Mouse (Mus musculus) gastrocnemius, postnatal 25 days (tissue): Measurements from ENCODE around the gene Ptch1. TPM values are rescaled to one million over a fixed set of nuclear protein-coding genes. Genes with fewer than 3 reads are reported as not detected.

Experiments
- DNase-seq: peaks from one replicate; pipeline ENCODE4 v3.0.0; 2022
- total RNA-seq, 2 experiments: library from RNA; stranded (reverse); gene quantifications; 1 replicate in 1 of 2; 2 replicates in 1 of 2; pipeline ENCODE4 v1.2.3; 2021

Ptch1 gene
- total RNA-seq, 2 experiments from 2014 or later, result 9.9 to 11.2 TPM

- DNase-seq, result no peak
Measured at GRCm38 (mm10) chr13:63534981-63535380, 38.4 kb downstream of the Ptch1 start.

GRCm38 (mm10) chr13:63530857-63531256 is 42.5 kb downstream of the Ptch1 start:
- DNase-seq, result no peak

- DNase-seq, result no peak
Measured at GRCm38 (mm10) chr13:63530371-63530764, 43.0 kb downstream of the Ptch1 start.

- DNase-seq, result no peak
Measured at GRCm38 (mm10) chr13:63529602-63530370, 43.6 kb downstream of the Ptch1 start.

- no peak for DNase-seq
Measured at GRCm38 (mm10) chr13:63528852-63529251, 44.5 kb downstream of the Ptch1 start.

- peak; percentile 25 for DNase-seq
Measured at GRCm38 (mm10) chr13:63528164-63528675, 45.2 kb downstream of the Ptch1 start.

- DNase-seq, result no peak
Measured at GRCm38 (mm10) chr13:63525571-63526197, 47.7 kb downstream of the Ptch1 start.

- no peak for DNase-seq
Measured at GRCm38 (mm10) chr13:63524608-63525570, 48.5 kb downstream of the Ptch1 start.

DNA sequence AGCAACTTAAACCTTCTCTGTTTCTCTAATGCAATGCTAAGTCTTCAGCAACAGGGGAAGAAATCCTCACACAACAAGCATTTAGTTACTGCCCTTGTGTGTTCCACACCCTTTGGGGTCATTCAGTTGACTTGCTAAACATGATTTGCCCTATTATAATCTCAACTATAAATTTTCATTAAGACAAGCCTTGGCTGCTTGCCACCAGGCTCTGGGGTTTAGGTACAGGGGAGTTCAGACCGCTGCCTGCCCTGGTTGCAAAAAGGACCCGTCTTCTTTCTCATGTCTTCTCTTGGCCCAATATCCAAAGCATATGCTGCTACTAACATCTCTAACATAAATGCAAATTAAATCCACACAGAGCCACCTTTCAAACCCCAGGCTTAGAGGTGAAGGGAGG is 49.3 kb downstream of the Ptch1 start:
- DNase-seq, result no peak

DNA sequence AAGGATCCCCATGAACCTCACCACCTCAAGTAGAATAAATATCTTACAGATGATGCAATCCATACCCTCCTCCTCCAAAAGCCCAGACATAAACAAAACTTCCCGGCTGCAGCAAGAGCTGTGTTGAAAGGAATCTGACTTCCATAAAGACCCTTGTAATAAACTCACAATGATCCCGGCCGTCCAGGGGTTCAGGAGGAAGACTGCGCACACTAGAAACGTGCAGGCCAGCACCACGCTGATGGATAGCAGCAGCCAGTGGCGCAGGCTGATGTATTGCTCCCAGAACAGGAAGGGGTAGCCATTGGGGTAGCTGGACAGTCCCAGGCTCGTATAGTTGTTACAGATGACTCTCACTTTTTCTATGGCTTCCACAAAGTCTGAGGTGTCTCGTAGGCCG is 50.6 kb downstream of the Ptch1 start:
- DNase-seq, result no peak

DNA sequence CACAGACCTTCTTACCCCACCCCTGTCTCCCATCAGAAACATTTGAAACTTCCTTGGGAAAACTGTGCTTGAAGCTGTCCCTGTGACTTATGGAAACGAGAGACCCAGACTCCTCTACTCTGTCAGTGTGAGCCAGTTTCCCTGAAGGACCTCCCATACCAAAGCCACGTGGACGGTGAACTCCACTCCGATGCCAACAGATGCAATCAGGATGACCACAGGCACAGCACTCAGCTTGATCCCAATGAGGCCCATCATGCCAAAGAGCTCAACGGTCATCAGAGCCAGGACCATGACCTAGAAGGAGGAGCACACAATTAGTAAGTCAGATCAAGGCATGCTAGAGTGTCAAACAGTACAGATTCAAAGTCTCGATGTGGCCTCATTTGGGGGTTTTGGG is 53.3 kb downstream of the Ptch1 start:
- no peak for DNase-seq

DNA sequence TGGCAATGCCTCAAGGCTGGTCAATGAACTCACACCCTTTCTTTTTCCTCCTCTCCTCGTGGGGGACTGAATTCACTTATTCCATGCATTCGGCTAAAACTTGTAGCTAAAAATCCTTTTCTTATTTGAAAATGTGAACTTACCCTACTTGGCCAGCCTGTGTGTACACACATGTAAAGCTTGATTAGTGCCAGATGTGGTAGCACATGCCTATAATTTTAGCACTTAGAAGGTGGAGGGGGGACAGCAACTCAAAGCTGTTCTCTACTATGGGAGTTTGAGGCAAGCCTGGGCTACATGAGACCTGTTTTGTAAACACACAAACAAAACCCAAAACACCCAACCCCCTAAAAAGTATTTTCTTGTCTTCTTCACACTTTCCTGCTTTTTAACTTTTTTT is 56.9 kb downstream of the Ptch1 start:
- DNase-seq, result no peak

- DNase-seq, result no peak
Measured at GRCm38 (mm10) chr13:63515542-63515941, 57.9 kb downstream of the Ptch1 start.

GRCm38 (mm10) chr13:63514931-63515360 is 58.5 kb downstream of the Ptch1 start:
- DNase-seq, result no peak

DNA sequence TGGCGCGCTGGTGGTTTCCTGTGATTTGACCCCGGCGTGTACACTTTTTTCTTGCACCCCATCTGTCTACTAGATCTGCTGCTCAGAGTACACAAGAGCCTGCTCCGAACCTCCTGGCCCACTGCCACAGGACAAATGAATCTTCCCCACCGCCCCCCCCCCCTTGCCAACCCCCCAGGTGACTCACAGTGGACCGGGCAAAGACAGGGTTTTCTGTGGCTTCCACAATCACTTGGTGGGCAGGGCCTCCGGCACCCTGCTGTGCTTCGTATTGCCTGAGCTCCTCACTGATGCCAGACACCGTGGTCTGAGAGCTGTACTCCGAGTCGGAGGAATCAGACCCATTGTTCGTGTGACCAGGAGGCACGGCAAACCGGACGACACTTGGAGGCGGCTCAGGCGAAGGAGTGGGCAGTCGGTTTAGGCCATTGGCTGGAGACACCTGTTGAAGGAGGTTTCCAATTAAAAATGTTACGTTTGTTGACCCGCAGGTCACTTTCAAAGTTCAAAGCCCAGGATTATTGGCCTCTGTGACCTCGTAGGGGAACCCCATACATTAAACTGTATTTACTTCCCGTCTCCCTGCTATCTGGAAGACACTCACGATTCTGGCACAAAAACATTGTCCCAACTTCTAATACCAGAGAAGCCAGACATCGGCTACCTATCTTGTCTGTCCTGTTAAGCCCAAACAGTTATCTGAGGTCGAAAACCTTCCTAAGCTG is 59.9 kb downstream of the Ptch1 start:
- DNase-seq, result no peak

DNA sequence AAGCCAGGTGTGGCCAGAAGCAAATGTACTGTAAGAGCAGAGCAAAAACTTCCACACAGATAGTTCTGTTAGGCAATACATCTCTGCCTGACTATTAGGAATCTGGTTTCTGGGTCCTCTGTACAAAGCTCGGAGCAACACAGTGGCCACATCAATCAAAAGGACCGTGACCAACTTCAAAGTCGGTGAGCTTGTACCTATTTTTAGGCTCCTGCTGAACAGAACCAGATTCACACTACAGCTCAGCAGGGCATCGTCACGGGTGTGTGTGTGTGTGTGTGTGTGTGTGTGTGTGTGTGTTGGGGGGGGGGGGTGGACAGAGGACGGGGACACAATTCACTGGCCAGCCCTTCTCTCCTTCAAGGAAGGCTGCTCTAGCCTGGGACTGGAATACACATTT is 61.0 kb downstream of the Ptch1 start:
- no peak for DNase-seq

GRCm38 (mm10) chr13:63507821-63508220 is 65.6 kb downstream of the Ptch1 start:
- DNase-seq, result no peak

- DNase-seq, result no peak
Measured at GRCm38 (mm10) chr13:63507001-63507556, 66.3 kb downstream of the Ptch1 start.

GRCm38 (mm10) chr13:63506364-63506763 is 67.0 kb downstream of the Ptch1 start:
- DNase-seq, result no peak

- no peak for DNase-seq
Measured at GRCm38 (mm10) chr13:63502391-63502790, 71.0 kb downstream of the Ptch1 start.

DNA sequence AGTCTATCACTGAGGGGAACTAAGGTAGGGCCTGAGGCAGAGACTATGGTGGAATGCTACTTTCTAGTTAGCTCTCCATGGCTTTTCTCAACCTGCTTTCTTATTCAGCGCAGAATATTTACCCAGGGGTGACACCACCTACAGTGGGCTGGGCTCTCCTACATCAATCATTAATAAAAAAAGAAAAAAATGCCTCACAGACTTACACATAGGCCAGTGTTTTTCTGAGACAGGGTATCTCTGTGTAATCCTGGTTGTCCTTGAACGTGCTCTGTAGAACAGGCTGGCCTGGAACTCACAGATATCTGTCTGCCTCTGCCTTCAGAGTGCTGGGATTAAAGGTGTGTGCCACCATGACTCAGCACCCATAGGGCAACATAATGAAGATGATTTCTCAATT is 73.9 kb downstream of the Ptch1 start:
- no peak for DNase-seq
